In genomic region chr1:69085753-69086152, GRCm38 (mm10) we compare ENCODE assay signal across 26 mouse cellular contexts. TPM values are rescaled to one million over a fixed set of nuclear protein-coding genes. Genes with fewer than 3 reads are reported as not detected.
A peak's percentile ranks its signal among the peaks of the same experiment; 100 is the strongest.
DNase-seq lines count a peak whose midpoint lies in the region; ATAC-seq and TF ChIP-seq lines count a peak whose summit lies in the region.
"Had no signal": no experiment of that assay in that cellular context is flagged by ENCODE, and none has a peak within 500 bp of the region (broad histone marks: within the 10 kb centered on the region; RNA-seq: fewer than 3 reads in every experiment).

No protein-coding gene starts in this region.

- H3K9ac ChIP-seq in heart, embryonic 11.5 days (ENCODE audit: low read depth, low read length) = 0 out of 2 replicates have a peak overlapping the region, but pooled peaks have one; percentile 52
- H3K9ac ChIP-seq in heart, embryonic 14.5 days (ENCODE audit: low read length) = peak overlapping the region; percentile 59
- 0 out of 2 replicates have a peak overlapping the region, but pooled peaks have one; percentile 38 for H3K9ac ChIP-seq in heart, postnatal 0 days (replicated peaks; ENCODE audit: low read depth, low read length)
- H3K9ac ChIP-seq: embryonic facial prominence, embryonic 12.5 days; embryonic facial prominence, embryonic 15.5 days; forebrain, postnatal 0 days; hindbrain, embryonic 12.5 days; hindbrain, embryonic 15.5 days had no signal

- H3K4me2 ChIP-seq in heart, embryonic 11.5 days = peak overlapping the region; percentile 59
- peak overlapping the region; percentile 62 for H3K4me2 ChIP-seq in heart, embryonic 14.5 days (ENCODE audit: low read length)
- H3K4me2 ChIP-seq in heart, postnatal 0 days (ENCODE audit: low read depth, low read length) = peak overlapping the region; percentile 48
- H3K4me2 ChIP-seq: embryonic facial prominence, embryonic 12.5 days; embryonic facial prominence, embryonic 15.5 days; hindbrain, embryonic 12.5 days; hindbrain, embryonic 15.5 days had no signal

- DNase-seq in heart, adult 18-20 months = peak; percentile 18 to 25
- DNase-seq in heart, postnatal 25 days (ENCODE audit: low spot score) = no peak
- DNase-seq in heart, postnatal 4 days = no peak
- peak; percentile 69 for DNase-seq in heart, postnatal 0 days (ENCODE audit: low spot score)
- no peak for DNase-seq in hindbrain, embryonic 10.5 days (ENCODE audit: low spot score)
- DNase-seq in lung, postnatal 10 days = no peak
- DNase-seq: adrenal gland, postnatal 10 days; adrenal gland, postnatal 36 days; cerebellum, adult 18-20 months; cerebellum, adult 9-10 months; cerebellum, postnatal 14 days; forebrain, postnatal 0 days; gastrocnemius, adult 2 months; gastrocnemius, postnatal 14 days; kidney, adult 2 months had no signal

- no peak for ATAC-seq in heart, embryonic 11.5 days (replicated peaks; ENCODE audit: insufficient number of reproducible peaks, low FRiP score, low TSS enrichment)
- ATAC-seq in heart, embryonic 14.5 days (ENCODE audit: insufficient number of reproducible peaks, insufficient read depth, low FRiP score, low read depth) = no peak
- ATAC-seq in heart, postnatal 0 days (ENCODE audit: insufficient read depth, low read depth) = peak; percentile 74
- ATAC-seq: forebrain, embryonic 14.5 days; forebrain, postnatal 0 days; intestine, postnatal 0 days; Patski had no signal

- H3K4me3 ChIP-seq in heart, embryonic 11.5 days (ENCODE audit: low read depth, low read length) = peak overlapping the region; percentile 19
- peak overlapping the region; percentile 23 to 33; a peak in 3 of 4 replicates for H3K4me3 ChIP-seq in heart, embryonic 14.5 days (ENCODE audit: control insufficient read depth in 1 of 2, insufficient read depth in 1 of 2, low read depth in 1 of 2, low read length in 2 of 2)
- peak overlapping the region; percentile 39 for H3K4me3 ChIP-seq in heart, postnatal 0 days (ENCODE audit: low read depth, low read length)
- H3K4me3 ChIP-seq in hindbrain, embryonic 10.5 days = no peak overlapping the region
- H3K4me3 ChIP-seq: embryonic facial prominence, embryonic 12.5 days; embryonic facial prominence, embryonic 15.5 days; gastrocnemius, adult 2 months; hindbrain, embryonic 12.5 days; hindbrain, embryonic 15.5 days had no signal

- no peaks in the 10 kb centered on the region for H3K27me3 ChIP-seq in heart, embryonic 11.5 days (ENCODE audit: control insufficient read depth, insufficient read depth, low read length)
- no peaks in the 10 kb centered on the region for H3K27me3 ChIP-seq in heart, embryonic 14.5 days (ENCODE audit: control insufficient read depth, insufficient read depth, low read length)
- no peaks in the 10 kb centered on the region for H3K27me3 ChIP-seq in heart, postnatal 0 days (ENCODE audit: control insufficient read depth, insufficient read depth, low read length)
- H3K27me3 ChIP-seq in hindbrain, embryonic 10.5 days (ENCODE audit: insufficient read depth, poor library complexity, severe bottlenecking) = no peaks in the 10 kb centered on the region
- H3K27me3 ChIP-seq: CH12.LX; embryonic facial prominence, embryonic 12.5 days; embryonic facial prominence, embryonic 15.5 days; hindbrain, embryonic 12.5 days; hindbrain, embryonic 15.5 days; Patski had no signal

- TF ChIP-seq EP300 in heart, postnatal 0 days (IDR thresholded peaks at IDR 0.05; ENCODE audit: low read depth) = no peak

- peak overlapping the region; percentile 83 for H3K27ac ChIP-seq in heart, embryonic 11.5 days (ENCODE audit: low read depth, low read length)
- H3K27ac ChIP-seq in heart, embryonic 14.5 days (replicated peaks in 1 of 2; ENCODE audit: control insufficient read depth in 1 of 2, insufficient read depth in 1 of 2, low read depth in 2 of 2, low read length in 2 of 2) = peak overlapping the region; percentile 91 to 93
- H3K27ac ChIP-seq in heart, postnatal 0 days (ENCODE audit: low read depth) = peak overlapping the region; percentile 87
- no peak overlapping the region for H3K27ac ChIP-seq in hindbrain, embryonic 10.5 days
- H3K27ac ChIP-seq: embryonic facial prominence, embryonic 12.5 days; embryonic facial prominence, embryonic 15.5 days; gastrocnemius, adult 2 months; hindbrain, embryonic 12.5 days; hindbrain, embryonic 15.5 days had no signal

- H3K36me3 ChIP-seq in heart, embryonic 11.5 days (ENCODE audit: control insufficient read depth, insufficient read depth, low read length) = no peaks in the 10 kb centered on the region
- no peaks in the 10 kb centered on the region for H3K36me3 ChIP-seq in heart, embryonic 14.5 days (ENCODE audit: control insufficient read depth, insufficient read depth, low read length)
- H3K36me3 ChIP-seq in heart, postnatal 0 days (replicated peaks; ENCODE audit: control insufficient read depth, insufficient read depth, low read length) = no peaks in the 10 kb centered on the region
- no peaks in the 10 kb centered on the region for H3K36me3 ChIP-seq in hindbrain, embryonic 10.5 days
- H3K36me3 ChIP-seq: embryonic facial prominence, embryonic 12.5 days; embryonic facial prominence, embryonic 15.5 days; G1E; hindbrain, embryonic 12.5 days; hindbrain, embryonic 15.5 days had no signal

- WGBS in heart, embryonic 11.5 days (ENCODE audit: insufficient replicate concordance) = 37% methylated on average over 6 of the region's 6 CpGs
- 19% methylated on average over 6 of the region's 6 CpGs for WGBS in heart, embryonic 14.5 days
- 26% methylated on average over 6 of the region's 6 CpGs for WGBS in heart, postnatal 0 days
- WGBS in hindbrain, embryonic 10.5 days = 75% methylated on average over 6 of the region's 6 CpGs

- no peak for TF ChIP-seq CTCF in heart, postnatal 0 days (IDR thresholded peaks at IDR 0.05; ENCODE audit: low read depth)

- no peaks in the 10 kb centered on the region for H3K9me3 ChIP-seq in heart, embryonic 11.5 days (replicated peaks; ENCODE audit: control insufficient read depth, low read length)
- no peaks in the 10 kb centered on the region for H3K9me3 ChIP-seq in heart, embryonic 14.5 days (ENCODE audit: control insufficient read depth, low read length)
- H3K9me3 ChIP-seq in heart, postnatal 0 days (replicated peaks; ENCODE audit: control insufficient read depth, low read length) = no peaks in the 10 kb centered on the region
- H3K9me3 ChIP-seq in hindbrain, embryonic 10.5 days = no peaks in the 10 kb centered on the region
- H3K9me3 ChIP-seq: embryonic facial prominence, embryonic 12.5 days; embryonic facial prominence, embryonic 15.5 days; G1E; hindbrain, embryonic 12.5 days; hindbrain, embryonic 15.5 days had no signal

- intact Hi-C loops in heart, postnatal 25 days (cut with DNase I) = loop anchor here (2.0 kb wide), 1 partner anchor 19 kb away; no protein-coding TSS in a partner anchor

- peaks cover 11% of the 10 kb centered on the region; the same call in 1 of the 2 replicates for H3K4me1 ChIP-seq in heart, embryonic 11.5 days (ENCODE audit: control insufficient read depth, insufficient read depth, low read length)
- H3K4me1 ChIP-seq in heart, embryonic 14.5 days (ENCODE audit: control insufficient read depth in 2 of 2, insufficient read depth in 2 of 2, low read length in 2 of 2) = peaks cover 0 to 23% of the 10 kb centered on the region in 2 experiments; a peak in 2 of 4 replicates
- H3K4me1 ChIP-seq in heart, postnatal 0 days (ENCODE audit: control insufficient read depth, insufficient read depth) = 0 out of 2 replicates have a peak, but pooled peaks cover 8% of the 10 kb centered on the region
- no peaks in the 10 kb centered on the region for H3K4me1 ChIP-seq in hindbrain, embryonic 10.5 days (replicated peaks)
- H3K4me1 ChIP-seq: embryonic facial prominence, embryonic 12.5 days; embryonic facial prominence, embryonic 15.5 days; hindbrain, embryonic 12.5 days; hindbrain, embryonic 15.5 days had no signal

RNA-seq across cellular contexts. Expression of gene Erbb4, which starts 22.1 kb away (rescaled TPM):
- total RNA-seq in heart, adult 18-20 months (2021) = 10 to 100 TPM; 11.4 to 12.4 TPM
- 10 to 100 TPM; 12.2 to 14.0 TPM for total RNA-seq in heart, postnatal 25 days (2021)
- 11.5 and 14.8 TPM in 2 replicates for polyA plus RNA-seq in heart, embryonic 11.5 days (2014; fragmentation: Nextera tagmentation; extraction: Ambion mirVana)
- 10 to 100 TPM; 26.5 to 28.0 TPM for total RNA-seq in heart, postnatal 4 days (2021)
- 13.4 and 13.8 TPM in 2 replicates for polyA plus RNA-seq in heart, embryonic 14.5 days (2014; fragmentation: Nextera tagmentation; extraction: Ambion mirVana)
- 18.0 and 20.0 TPM in 2 replicates for total RNA-seq in heart, postnatal 0 days (2014; rRNA removed; ENCODE audit: low replicate concordance)
- polyA plus RNA-seq in heart, postnatal 0 days (2015; fragmentation: Nextera tagmentation; extraction: Ambion mirVana) = 3.0 and 3.8 TPM in 2 replicates
- 2.3 and 3.8 TPM in 2 replicates for polyA plus RNA-seq in hindbrain, embryonic 10.5 days (2016; fragmentation: Nextera tagmentation; extraction: Ambion mirVana)
- total RNA-seq: CH12.LX had no signal
- polyA plus RNA-seq: G1E; intestine, postnatal 0 days had no signal

Comparison
In these comparisons a context has a peak if more than half of its experiments do, and no peak if none do; other contexts are left out.
1. DNase-seq: peak in heart, adult 18-20 months (2 of 2) and heart, postnatal 0 days (single experiment); none in heart, postnatal 25 days (single experiment), heart, postnatal 4 days (single experiment), hindbrain, embryonic 10.5 days (single experiment) and lung, postnatal 10 days (single experiment).
2. Peak in every context shown above with its lines, with median percentiles within 50 percentile points of each other: H3K4me2 ChIP-seq and H3K9ac ChIP-seq.